Mouse (Mus musculus): Measurements from ENCODE around the gene Rasa2. TPM values are rescaled to one million over a fixed set of nuclear protein-coding genes. Genes with fewer than 3 reads are reported as not detected.

The Rasa2 gene
- polyA plus RNA-seq, 1 experiment from 2014 or later = 19.8 TPM

- no peaks in the 10 kb centered on the region for H3K36me3 ChIP-seq
- 56% methylated on average over 7 of the region's 7 CpGs for WGBS
- H3K4me2 ChIP-seq (replicated peaks) = no peak overlapping the region
- H3K27ac ChIP-seq (replicated peaks) = no peak overlapping the region
- ATAC-seq (ENCODE audit: insufficient number of reproducible peaks, low FRiP score, low TSS enrichment, low read depth) = no peak
- H3K4me1 ChIP-seq = peaks cover 2% of the 10 kb centered on the region; the same call in 1 of the 2 replicates
- no peaks in the 10 kb centered on the region for H3K27me3 ChIP-seq
- H3K9me3 ChIP-seq (replicated peaks) = no peaks in the 10 kb centered on the region
- H3K4me3 ChIP-seq (replicated peaks) = no peak overlapping the region
- H3K9ac ChIP-seq = no peak overlapping the region
Observed at GRCm38 (mm10) chr9:96637157-96637548, 5.7 kb upstream of the Rasa2 start.

- Histone ChIP-seq H3K4me3 (replicated peaks) (no peak overlapping the region), H3K9me3 (replicated peaks) (no peaks in the 10 kb centered on the region), H3K27ac (replicated peaks) (no peak overlapping the region), H3K4me2 (replicated peaks) (no peak overlapping the region), H3K27me3 (no peaks in the 10 kb centered on the region), H3K4me1 (peaks cover 8% of the 10 kb centered on the region; the same call in 1 of the 2 replicates), H3K36me3 (no peaks in the 10 kb centered on the region), H3K9ac (no peak overlapping the region)
- ATAC-seq (ENCODE audit: insufficient number of reproducible peaks, low FRiP score, low TSS enrichment, low read depth) = no peak
- WGBS = 52% methylated on average over 9 of the region's 9 CpGs
Observed at GRCm38 (mm10) chr9:96636423-96637156, 5.2 kb upstream of the Rasa2 start.

GRCm38 (mm10) chr9:96635899-96636298 lies 4.5 kb upstream of the Rasa2 start:
- peaks cover 8% of the 10 kb centered on the region; the same call in 1 of the 2 replicates for H3K4me1 ChIP-seq
- H3K36me3 ChIP-seq = no peaks in the 10 kb centered on the region
- no peaks in the 10 kb centered on the region for H3K27me3 ChIP-seq
- no peaks in the 10 kb centered on the region for H3K9me3 ChIP-seq (replicated peaks)
- 64% methylated on average over 3 of the region's 3 CpGs for WGBS
- H3K4me3 ChIP-seq (replicated peaks) = no peak overlapping the region
- H3K4me2 ChIP-seq (replicated peaks) = no peak overlapping the region
- H3K9ac ChIP-seq = no peak overlapping the region
- H3K27ac ChIP-seq (replicated peaks) = no peak overlapping the region
- no peak for ATAC-seq (ENCODE audit: insufficient number of reproducible peaks, low FRiP score, low TSS enrichment, low read depth)

DNA sequence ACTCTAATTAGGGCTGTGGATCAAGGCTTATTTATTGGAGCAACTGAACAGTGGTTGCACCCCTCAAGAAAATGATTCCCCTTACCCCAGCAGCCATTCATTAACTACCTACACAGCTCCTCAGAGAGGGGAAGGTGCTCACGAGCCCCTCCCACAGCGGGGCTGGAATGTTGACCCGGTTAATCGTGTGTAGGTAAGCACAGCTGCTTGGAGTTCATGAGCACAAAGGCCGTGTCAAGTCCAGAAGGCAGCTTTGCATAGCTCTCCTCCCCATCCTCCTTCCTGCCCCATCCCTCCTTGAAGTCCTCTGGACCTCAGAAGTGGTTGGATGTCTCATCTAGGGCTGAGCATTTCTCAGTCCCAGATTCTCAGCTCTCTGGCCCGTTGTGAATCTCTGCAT lies 3.8 kb upstream of the Rasa2 start:
- no peaks in the 10 kb centered on the region for H3K36me3 ChIP-seq

DNA sequence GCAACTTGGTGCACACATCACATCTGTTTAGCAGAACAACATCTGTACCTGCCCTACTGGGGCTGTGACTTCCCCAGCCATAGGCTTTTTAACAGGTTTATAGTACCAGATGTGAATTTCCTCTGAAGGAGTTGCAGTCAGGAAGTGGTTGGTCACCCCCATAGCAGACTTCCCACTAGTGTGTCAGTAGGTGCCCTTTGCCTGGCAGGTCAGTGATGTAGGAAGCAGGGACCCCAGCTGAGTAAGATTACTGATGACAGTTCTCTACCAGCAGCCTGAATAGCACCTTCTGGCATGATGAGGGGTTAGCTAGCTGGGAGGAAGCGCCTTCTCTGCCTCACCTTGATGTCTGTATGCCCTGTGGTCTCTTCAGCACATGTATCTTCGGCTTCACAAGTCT lies 2.4 kb upstream of the Rasa2 start:
- Histone ChIP-seq H3K36me3 (no peaks in the 10 kb centered on the region), H3K9me3 (replicated peaks) (no peaks in the 10 kb centered on the region), H3K4me1 (peaks cover 10% of the 10 kb centered on the region; the same call in 1 of the 2 replicates), H3K27me3 (no peaks in the 10 kb centered on the region), H3K27ac (replicated peaks) (no peak overlapping the region), H3K9ac (no peak overlapping the region), H3K4me2 (replicated peaks) (no peak overlapping the region), H3K4me3 (replicated peaks) (no peak overlapping the region)
- 91% methylated on average over 2 of the region's 2 CpGs for WGBS
- ATAC-seq (ENCODE audit: insufficient number of reproducible peaks, low FRiP score, low TSS enrichment, low read depth) = no peak

More for the DNA sequence above, 3.8 kb upstream of the Rasa2 start:
- Histone ChIP-seq H3K27me3 (no peaks in the 10 kb centered on the region), H3K4me2 (replicated peaks) (no peak overlapping the region), H3K9ac (no peak overlapping the region), H3K27ac (replicated peaks) (no peak overlapping the region), H3K9me3 (replicated peaks) (no peaks in the 10 kb centered on the region), H3K4me1 (peaks cover 8% of the 10 kb centered on the region; the same call in 1 of the 2 replicates), H3K4me3 (replicated peaks) (no peak overlapping the region)
- ATAC-seq (ENCODE audit: insufficient number of reproducible peaks, low FRiP score, low TSS enrichment, low read depth) = no peak
- WGBS = 55% methylated on average over 6 of the region's 6 CpGs

DNA sequence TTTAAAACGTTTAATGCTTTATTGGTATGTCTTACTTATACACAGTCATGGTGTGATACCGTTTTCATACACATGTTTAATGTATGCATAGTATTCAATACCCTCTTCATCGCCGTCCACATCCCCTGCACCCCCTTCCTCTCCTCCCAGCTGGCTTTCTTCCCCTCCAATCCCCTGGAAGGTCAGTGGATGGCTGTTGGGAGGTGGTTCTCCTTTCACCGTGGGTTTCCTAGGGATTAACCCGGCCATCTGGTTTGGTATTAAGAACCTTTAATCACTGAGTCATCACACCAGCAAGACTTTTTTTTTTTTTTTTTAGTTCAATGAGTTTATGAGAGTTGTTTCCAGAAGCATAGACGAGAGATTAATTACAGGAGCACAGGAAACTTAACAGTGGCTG lies 1.3 kb upstream of the Rasa2 start:
- Histone ChIP-seq H3K9me3 (replicated peaks) (no peaks in the 10 kb centered on the region), H3K27ac (replicated peaks) (no peak overlapping the region), H3K27me3 (no peaks in the 10 kb centered on the region), H3K4me1 (peaks cover 15% of the 10 kb centered on the region; the same call in 1 of the 2 replicates), H3K4me3 (replicated peaks) (no peak overlapping the region), H3K4me2 (replicated peaks) (no peak overlapping the region), H3K36me3 (no peaks in the 10 kb centered on the region), H3K9ac (no peak overlapping the region)
- no peak for ATAC-seq (ENCODE audit: insufficient number of reproducible peaks, low FRiP score, low TSS enrichment, low read depth)
- 55% methylated on average over 7 of the region's 7 CpGs for WGBS

DNA sequence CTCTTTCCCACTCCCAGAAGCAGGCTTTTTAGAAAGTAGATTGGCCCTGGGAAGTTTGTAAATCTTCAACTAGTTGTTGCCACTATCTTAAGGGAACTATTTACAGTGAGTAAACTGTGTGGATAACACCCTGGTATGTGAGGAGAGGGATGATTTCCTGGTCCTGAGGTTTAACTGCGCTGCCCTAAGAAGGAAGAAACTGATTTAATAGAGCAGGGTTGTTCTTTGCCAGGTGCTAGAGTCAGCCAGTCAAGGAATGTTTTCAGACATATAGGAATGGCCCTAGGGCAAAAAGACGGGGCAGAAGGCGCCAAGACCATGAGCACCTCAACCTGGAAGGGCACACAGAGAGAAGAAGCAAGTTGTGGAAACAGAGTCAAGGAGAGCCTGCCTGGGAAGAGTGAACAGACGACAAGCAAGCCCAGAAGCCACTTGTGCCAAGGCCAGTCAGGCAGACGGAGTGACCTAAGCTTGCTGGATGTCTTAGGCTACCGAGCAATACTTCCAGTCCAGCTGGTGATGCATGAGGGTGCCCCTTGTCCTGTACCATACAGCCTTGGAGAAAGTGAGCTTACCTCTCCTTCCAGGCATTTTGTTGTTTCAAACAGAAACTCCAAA lies 765 bp upstream of the Rasa2 start:
- ATAC-seq (ENCODE audit: insufficient number of reproducible peaks, low FRiP score, low TSS enrichment, low read depth) = no peak
- H3K36me3 ChIP-seq = no peaks in the 10 kb centered on the region
- no peaks in the 10 kb centered on the region for H3K9me3 ChIP-seq (replicated peaks)
- H3K4me1 ChIP-seq = peaks cover 20% of the 10 kb centered on the region
- 56% methylated on average over 6 of the region's 6 CpGs for WGBS
- no peak overlapping the region for H3K9ac ChIP-seq
- no peaks in the 10 kb centered on the region for H3K27me3 ChIP-seq
- H3K4me2 ChIP-seq (replicated peaks) = peak overlapping the region; percentile 80
- 0 out of 2 replicates have a peak overlapping the region, but pooled peaks have one; percentile 96 for H3K27ac ChIP-seq (replicated peaks)
- H3K4me3 ChIP-seq (replicated peaks) = peak overlapping the region; percentile 87

GRCm38 (mm10) chr9:96630571-96631388 lies 637 bp downstream of the Rasa2 start:
- Histone ChIP-seq H3K4me1 (peaks cover 20% of the 10 kb centered on the region), H3K9me3 (replicated peaks) (no peaks in the 10 kb centered on the region), H3K27ac (replicated peaks) (peak overlapping the region; percentile 96), H3K4me2 (replicated peaks) (peak overlapping the region; percentile 80), H3K27me3 (no peaks in the 10 kb centered on the region), H3K36me3 (no peaks in the 10 kb centered on the region), H3K9ac (peak overlapping the region; percentile 85), H3K4me3 (replicated peaks) (peak overlapping the region; percentile 87)
- WGBS = under 1% methylated on average over 91 of the region's 105 CpGs
- ATAC-seq (ENCODE audit: insufficient number of reproducible peaks, low FRiP score, low TSS enrichment, low read depth) = peak; percentile 83

DNA sequence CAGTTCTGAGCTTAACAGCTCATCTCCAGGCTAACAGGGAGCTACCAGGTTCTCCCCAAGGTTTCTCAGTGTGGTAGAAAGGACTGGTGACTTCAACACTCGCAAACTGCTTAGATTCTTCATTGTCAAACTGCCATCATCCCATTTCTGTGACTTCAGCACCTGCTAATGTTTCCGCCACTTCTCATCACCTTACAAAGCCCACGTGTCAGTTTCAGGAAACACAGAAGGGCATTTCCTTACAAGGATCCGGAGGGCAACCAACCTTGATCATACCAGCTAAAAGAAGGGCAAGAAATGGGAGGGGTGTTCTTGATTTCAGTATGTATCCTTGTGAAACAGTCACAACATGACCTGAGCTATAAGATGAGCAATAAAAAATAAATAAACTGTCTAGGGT lies 2.3 kb downstream of the Rasa2 start:
- no peak overlapping the region for H3K27ac ChIP-seq (replicated peaks)
- H3K27me3 ChIP-seq = no peaks in the 10 kb centered on the region
- peaks cover 20% of the 10 kb centered on the region for H3K4me1 ChIP-seq
- 69% methylated on average over 4 of the region's 4 CpGs for WGBS
- no peaks in the 10 kb centered on the region for H3K9me3 ChIP-seq (replicated peaks)
- no peak overlapping the region for H3K9ac ChIP-seq
- ATAC-seq (ENCODE audit: insufficient number of reproducible peaks, low FRiP score, low TSS enrichment, low read depth) = no peak
- no peak overlapping the region for H3K4me3 ChIP-seq (replicated peaks)
- no peak overlapping the region for H3K4me2 ChIP-seq (replicated peaks)
- no peaks in the 10 kb centered on the region for H3K36me3 ChIP-seq

GRCm38 (mm10) chr9:96627557-96628085 lies 3.8 kb downstream of the Rasa2 start:
- no peak overlapping the region for H3K4me3 ChIP-seq (replicated peaks)
- H3K4me2 ChIP-seq (replicated peaks) = no peak overlapping the region
- H3K9me3 ChIP-seq (replicated peaks) = no peaks in the 10 kb centered on the region
- no peaks in the 10 kb centered on the region for H3K36me3 ChIP-seq
- H3K27me3 ChIP-seq = no peaks in the 10 kb centered on the region
- no peak overlapping the region for H3K9ac ChIP-seq
- WGBS = 38% methylated on average over 5 of the region's 5 CpGs
- ATAC-seq (ENCODE audit: insufficient number of reproducible peaks, low FRiP score, low TSS enrichment, low read depth) = no peak
- no peak overlapping the region for H3K27ac ChIP-seq (replicated peaks)
- peaks cover 20% of the 10 kb centered on the region for H3K4me1 ChIP-seq

- 60% methylated on average over 1 of the region's 1 CpGs for WGBS
- H3K27ac ChIP-seq (replicated peaks) = no peak overlapping the region
- no peak overlapping the region for H3K4me2 ChIP-seq (replicated peaks)
- H3K9me3 ChIP-seq (replicated peaks) = no peaks in the 10 kb centered on the region
- no peaks in the 10 kb centered on the region for H3K36me3 ChIP-seq
- no peak overlapping the region for H3K4me3 ChIP-seq (replicated peaks)
- peaks cover 16% of the 10 kb centered on the region for H3K4me1 ChIP-seq
- no peaks in the 10 kb centered on the region for H3K27me3 ChIP-seq
- no peak for ATAC-seq (ENCODE audit: insufficient number of reproducible peaks, low FRiP score, low TSS enrichment, low read depth)
- no peak overlapping the region for H3K9ac ChIP-seq
Observed at GRCm38 (mm10) chr9:96627042-96627441, 4.4 kb downstream of the Rasa2 start.

Data from embryonic facial prominence, embryonic 15.5 days (tissue).